Mouse (Mus musculus) G1E (cell line): ENCODE results near the gene Syt2.

Source experiments
- CTCF ChIP-seq: IDR thresholded peaks from 2 replicates; pipeline ENCODE4 v1.5.1; 2012; ENCODE audit warnings: low read depth, low read length, inconsistent platforms, mixed read lengths
- POLR2AphosphoS5 ChIP-seq: IDR thresholded peaks from 2 replicates; pipeline ENCODE4 v1.6.1; 2012; ENCODE audit warnings: low read depth, low read length, inconsistent platforms; ENCODE audit not compliant: insufficient replicate concordance

GRCm38 (mm10) chr1:134679445-134679844 lies 33.0 kb downstream of the Syt2 start:
- TF ChIP-seq CTCF = no peak
- no peak for TF ChIP-seq POLR2AphosphoS5
